Mouse (Mus musculus): Measurements from ENCODE around the gene Pik3r2.

DNA sequence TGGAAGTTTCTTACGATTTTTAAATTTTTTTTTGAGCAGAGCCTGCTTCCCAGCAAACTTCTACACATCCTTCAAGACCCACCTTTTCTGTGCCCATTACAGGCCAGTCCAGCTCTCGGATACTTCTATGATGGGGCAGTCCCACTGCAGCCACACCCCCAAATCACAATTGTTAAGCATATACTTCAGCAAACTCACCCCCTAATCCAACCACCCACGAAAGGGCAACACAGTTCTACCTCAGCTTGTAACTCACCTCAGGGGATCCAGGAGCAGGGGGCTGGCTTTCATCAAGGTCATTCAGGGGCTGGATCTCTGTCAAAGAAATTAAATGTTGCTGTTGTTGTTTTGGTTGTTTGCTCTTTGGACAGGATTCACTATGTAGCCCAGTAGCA lies 10.5 kb upstream of the Pik3r2 start:
- TF ChIP-seq CTCF (IDR thresholded peaks at IDR 0.05; ENCODE audit: low read depth, low read length) = no peak
- TF ChIP-seq POLR2A (IDR thresholded peaks at IDR 0.05; ENCODE audit: insufficient read depth, low read length) = no peak
- TF ChIP-seq EP300 (IDR thresholded peaks at IDR 0.05; ENCODE audit: insufficient read depth, low read depth, low read length) = no peak

Data from ES-Bruce4 (cell line).